Mouse (Mus musculus) heart, embryonic 14.5 days (tissue): Measurements from ENCODE around the gene Pan3. TPM values are rescaled to one million over a fixed set of nuclear protein-coding genes. Genes with fewer than 3 reads are reported as not detected.

ENCODE experiments used
- ATAC-seq: fragments of 200-750 bp; cut with Nextera tagmentation; 2 replicates; pipeline ENCODE4 v1.8.0; 2017; ENCODE audit warnings: low read depth, moderate TSS enrichment; ENCODE audit not compliant: insufficient number of reproducible peaks, insufficient read depth, low FRiP score
- H3K27ac ChIP-seq, 2 experiments: fragments of 200-500 bp in 1 of 2; fragments of 300-500 bp in 1 of 2; sonication (generic) in 1 of 2; replicated peaks in 1 of 2; 2 replicates each; pipeline ENCODE4 v1.5.1; 2012 to 2014; ENCODE audit warnings: low read depth in 2 of 2, low read length in 2 of 2, control low read depth in 1 of 2, mild to moderate bottlenecking in 1 of 2, mixed read lengths in 1 of 2; ENCODE audit not compliant: control insufficient read depth in 1 of 2, insufficient read depth in 1 of 2
- H3K27me3 ChIP-seq: fragments of 300-500 bp; sonication (generic); 2 replicates; pipeline ENCODE4 v1.6.1; 2014; ENCODE audit warnings: mild to moderate bottlenecking, low read length, control low read depth; ENCODE audit not compliant: control insufficient read depth, insufficient read depth
- H3K36me3 ChIP-seq: fragments of 300-500 bp; sonication (generic); 2 replicates; pipeline ENCODE4 v1.6.1; 2014; ENCODE audit warnings: mild to moderate bottlenecking, control low read depth, low read length, mixed read lengths; ENCODE audit not compliant: control insufficient read depth, insufficient read depth
- H3K4me1 ChIP-seq, 2 experiments: fragments of 200-500 bp in 1 of 2; fragments of 300-500 bp in 1 of 2; sonication (generic) in 1 of 2; 2 replicates each; pipeline ENCODE4 v1.6.1; 2012 to 2014; ENCODE audit warnings: low read length in 2 of 2, control low read depth in 1 of 2, mixed read lengths in 1 of 2; ENCODE audit not compliant: control insufficient read depth in 2 of 2, insufficient read depth in 2 of 2
- H3K4me2 ChIP-seq: fragments of 300-500 bp; sonication (generic); 2 replicates; pipeline ENCODE4 v1.6.1; 2014; ENCODE audit warnings: mild to moderate bottlenecking, low read length
- H3K4me3 ChIP-seq, 2 experiments: fragments of 200-500 bp in 1 of 2; fragments of 300-500 bp in 1 of 2; sonication (generic) in 1 of 2; 2 replicates each; pipeline ENCODE4 v1.5.1; 2012 to 2014; ENCODE audit warnings: low read length in 2 of 2, mild to moderate bottlenecking in 2 of 2, control low read depth in 1 of 2, low read depth in 1 of 2, moderate library complexity in 1 of 2; ENCODE audit not compliant: control insufficient read depth in 1 of 2, insufficient read depth in 1 of 2
- H3K9ac ChIP-seq: fragments of 300-500 bp; sonication (generic); 2 replicates; pipeline ENCODE4 v1.6.1; 2014; ENCODE audit warnings: mild to moderate bottlenecking, low read length
- H3K9me3 ChIP-seq: fragments of 300-500 bp; sonication (generic); 2 replicates; pipeline ENCODE4 v1.6.1; 2016; ENCODE audit warnings: low read length, control low read depth; ENCODE audit not compliant: control insufficient read depth
- WGBS: fragments of 180-500 bp; shearing (Covaris S2); extraction: QIAGEN DNeasy Blood & Tissue Kit; methylation state at CpG from one replicate; pipeline ENCODE4 v1.1.7; 2014; 5-methylcytosine and 5-hydroxymethylcytosine counted together
- polyA plus RNA-seq: library from polyadenylated mRNA; unstranded; fragments of >200 nt; fragmentation: Nextera tagmentation; extraction: Ambion mirVana; gene quantifications from 2 replicates; pipeline ENCODE4 v1.2.1, GENCODE M21; 2014

Gene Pan3
- polyA plus RNA-seq, 1 experiment from 2014 or later, result 55.8 TPM

GRCm38 (mm10) chr5:147497714-147498113, 67.8 kb downstream of the Pan3 start:
- Histone ChIP-seq H3K9me3 (no peaks in the 10 kb centered on the region), H3K4me3 (no peak overlapping the region), H3K27me3 (no peaks in the 10 kb centered on the region), H3K27ac (no peak overlapping the region), H3K4me1 (peaks cover 0 to 15% of the 10 kb centered on the region in 2 experiments; a peak in 1 of 4 replicates), H3K9ac (no peak overlapping the region), H3K36me3 (peaks cover 9% of the 10 kb centered on the region; the same call in 1 of the 2 replicates), H3K4me2 (no peak overlapping the region)
- 67% methylated on average over 3 of the region's 3 CpGs for WGBS
- no peak for ATAC-seq

DNA sequence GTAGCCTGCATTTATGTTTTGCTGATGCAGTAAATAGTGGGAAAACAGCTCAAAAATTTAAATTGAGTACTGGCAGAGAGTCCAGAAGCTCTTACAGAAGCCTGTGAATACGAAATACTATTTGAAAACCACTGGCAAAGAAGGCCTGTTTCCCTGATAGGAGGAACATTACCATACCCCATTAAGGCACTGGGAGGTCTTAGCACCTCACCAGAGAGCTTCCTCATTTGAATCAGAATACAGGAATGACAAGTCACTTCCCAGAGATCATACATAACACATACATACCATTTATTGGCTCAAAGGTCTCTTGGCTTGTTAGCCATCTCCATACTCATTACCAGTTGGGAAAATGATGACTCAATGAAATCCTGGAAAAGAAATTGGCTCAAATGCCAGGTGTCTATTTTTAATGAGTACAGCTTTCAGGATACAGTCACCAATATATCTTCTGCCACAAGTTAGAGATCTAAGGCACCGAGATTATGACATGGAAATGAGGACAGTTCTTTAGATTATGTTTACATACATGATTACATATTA, 71.6 kb downstream of the Pan3 start:
- peaks cover 14% of the 10 kb centered on the region; the same call in 1 of the 2 replicates for H3K36me3 ChIP-seq
- WGBS, result 83% methylated on average over 2 of the region's 2 CpGs
- H3K27ac ChIP-seq, result no peak overlapping the region
- no peak for ATAC-seq
- H3K9me3 ChIP-seq, result no peaks in the 10 kb centered on the region
- H3K4me1 ChIP-seq, result no peaks in the 10 kb centered on the region
- no peaks in the 10 kb centered on the region for H3K27me3 ChIP-seq
- no peak overlapping the region for H3K9ac ChIP-seq
- no peak overlapping the region for H3K4me2 ChIP-seq
- no peak overlapping the region for H3K4me3 ChIP-seq

DNA sequence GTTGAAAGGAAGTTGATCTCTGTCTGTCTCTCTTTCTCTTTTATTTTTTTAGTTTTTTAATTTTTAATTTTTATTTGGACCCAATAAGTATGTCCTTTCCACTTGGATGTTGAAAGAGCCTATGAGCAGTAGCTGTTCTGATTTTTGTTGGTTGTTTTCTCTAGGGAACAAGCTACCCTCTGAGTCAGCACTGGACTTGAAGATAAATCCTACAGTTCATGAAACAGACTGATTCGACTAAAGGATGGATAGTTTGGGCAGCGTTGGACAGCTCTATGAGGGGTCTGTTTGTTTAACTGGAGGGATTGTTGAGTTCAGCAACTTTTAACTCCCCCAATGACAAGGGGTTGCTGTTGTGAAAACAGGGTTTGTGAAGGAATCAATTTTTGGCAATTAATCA, 73.0 kb downstream of the Pan3 start:
- no peak overlapping the region for H3K4me3 ChIP-seq
- no peaks in the 10 kb centered on the region for H3K9me3 ChIP-seq
- no peak overlapping the region for H3K4me2 ChIP-seq
- H3K9ac ChIP-seq, result no peak overlapping the region
- peaks cover 11% of the 10 kb centered on the region; the same call in 1 of the 2 replicates for H3K36me3 ChIP-seq
- no peak overlapping the region for H3K27ac ChIP-seq
- H3K27me3 ChIP-seq, result no peaks in the 10 kb centered on the region
- no peak for ATAC-seq
- H3K4me1 ChIP-seq, result peaks cover 0 to 3% of the 10 kb centered on the region in 2 experiments; a peak in 2 of 4 replicates
- 62% methylated on average over 2 of the region's 2 CpGs for WGBS

- ATAC-seq, result no peak
- Histone ChIP-seq H3K4me2 (no peak overlapping the region), H3K9me3 (no peaks in the 10 kb centered on the region), H3K27me3 (no peaks in the 10 kb centered on the region), H3K4me3 (no peak overlapping the region), H3K36me3 (no peaks in the 10 kb centered on the region), H3K27ac (no peak overlapping the region), H3K4me1 (peaks cover 0 to 10% of the 10 kb centered on the region in 2 experiments; a peak in 3 of 4 replicates), H3K9ac (no peak overlapping the region)
- 96% methylated on average over 9 of the region's 9 CpGs for WGBS
Observed at GRCm38 (mm10) chr5:147511350-147511749, 81.4 kb downstream of the Pan3 start.

- no peaks in the 10 kb centered on the region for H3K9me3 ChIP-seq
- H3K4me1 ChIP-seq, result 0 out of 4 replicates have a peak, but pooled peaks cover 0 to 4% of the 10 kb centered on the region in 2 experiments
- H3K27me3 ChIP-seq, result no peaks in the 10 kb centered on the region
- H3K4me3 ChIP-seq, result no peak overlapping the region
- 90% methylated on average over 6 of the region's 6 CpGs for WGBS
- no peak for ATAC-seq
- no peak overlapping the region for H3K4me2 ChIP-seq
- peaks cover 82% of the 10 kb centered on the region for H3K36me3 ChIP-seq
- H3K27ac ChIP-seq, result no peak overlapping the region
- H3K9ac ChIP-seq, result no peak overlapping the region
Observed at GRCm38 (mm10) chr5:147527006-147527405, 97.0 kb downstream of the Pan3 start.

DNA sequence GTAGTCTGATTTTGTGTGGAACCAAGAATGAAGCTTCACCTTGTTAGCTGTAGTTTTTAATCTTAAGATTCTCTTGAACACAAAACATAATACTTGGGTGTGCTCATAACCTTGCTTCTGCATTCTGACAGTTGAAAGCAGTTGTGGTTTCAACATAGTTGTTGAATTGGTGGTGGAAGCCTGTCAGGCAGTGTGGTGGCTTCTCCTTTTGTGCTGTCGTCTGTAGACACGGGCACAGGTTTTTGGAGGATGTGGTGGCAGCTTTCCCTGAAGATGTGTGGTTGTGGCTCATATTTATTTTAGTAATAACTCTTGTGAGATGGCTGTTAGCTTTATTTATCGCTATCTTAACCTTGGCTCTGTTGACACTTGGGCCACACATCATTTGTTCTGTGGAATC, 97.8 kb downstream of the Pan3 start:
- Histone ChIP-seq H3K4me2 (no peak overlapping the region), H3K9me3 (no peaks in the 10 kb centered on the region), H3K9ac (no peak overlapping the region), H3K27me3 (no peaks in the 10 kb centered on the region), H3K27ac (no peak overlapping the region; a peak in 1 of 4 replicates), H3K4me3 (no peak overlapping the region), H3K4me1 (0 out of 4 replicates have a peak, but pooled peaks cover 0 to 4% of the 10 kb centered on the region in 2 experiments), H3K36me3 (peaks cover 77% of the 10 kb centered on the region)
- no peak for ATAC-seq
- WGBS, result 78% methylated on average over 3 of the region's 3 CpGs

- Histone ChIP-seq H3K4me3 (no peak overlapping the region), H3K27ac (no peak overlapping the region), H3K36me3 (peaks cover 64% of the 10 kb centered on the region), H3K4me2 (no peak overlapping the region), H3K4me1 (0 out of 4 replicates have a peak, but pooled peaks cover 0 to 4% of the 10 kb centered on the region in 2 experiments), H3K9ac (no peak overlapping the region), H3K9me3 (no peaks in the 10 kb centered on the region), H3K27me3 (no peaks in the 10 kb centered on the region)
- 80% methylated on average over 6 of the region's 6 CpGs for WGBS
- ATAC-seq, result no peak
Observed at GRCm38 (mm10) chr5:147532031-147532430, 102.1 kb downstream of the Pan3 start.

DNA sequence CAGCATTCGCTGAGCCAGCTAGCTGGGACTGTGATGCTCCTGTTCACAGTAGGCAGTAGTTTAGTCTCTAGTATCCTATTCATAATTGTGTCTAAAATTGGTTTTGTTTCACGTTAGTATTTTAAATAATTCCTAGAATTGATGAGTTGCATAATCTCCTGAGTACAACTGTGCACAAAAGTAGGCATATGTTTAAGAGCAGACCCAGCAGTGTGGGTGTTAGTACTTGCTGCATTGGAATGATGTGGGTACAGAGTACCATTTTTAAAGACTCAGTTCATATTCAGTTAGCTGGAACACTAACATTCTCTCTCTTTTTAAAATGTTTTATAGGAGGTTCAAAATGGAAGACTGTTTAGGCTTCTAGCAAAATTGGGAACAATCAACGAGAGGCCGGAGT, 109.4 kb downstream of the Pan3 start:
- no peak for ATAC-seq

More for the DNA sequence above, 109.4 kb downstream of the Pan3 start:
- Histone ChIP-seq H3K36me3 (peaks cover 82% of the 10 kb centered on the region), H3K27ac (no peak overlapping the region), H3K9ac (no peak overlapping the region), H3K4me2 (no peak overlapping the region), H3K9me3 (no peaks in the 10 kb centered on the region), H3K27me3 (no peaks in the 10 kb centered on the region), H3K4me1 (no peaks in the 10 kb centered on the region), H3K4me3 (no peak overlapping the region)
- WGBS, result 95% methylated on average over 4 of the region's 4 CpGs
